Mouse (Mus musculus): Measurements from ENCODE around the gene Usp49. TPM values are rescaled to one million over a fixed set of nuclear protein-coding genes. Genes with fewer than 3 reads are reported as not detected.
A peak's percentile ranks its signal among the peaks of the same experiment; 100 is the strongest.

The Usp49 gene
- polyA plus RNA-seq, 1 experiment from 2014 or later: 3.8 TPM

GRCm38 (mm10) chr17:47688608-47689575, 58.4 kb downstream of the Usp49 start, which contains the start of gene Frs3:
Gene Frs3 (plus strand): TSS chr17:47689030.
- under 1% methylated on average over 34 of the region's 58 CpGs for WGBS
- ATAC-seq (ENCODE audit: low read depth): peak; percentile 66
- Histone ChIP-seq H3K36me3 (ENCODE audit: control insufficient read depth, insufficient read depth, low read length) (peaks cover 23% of the 10 kb centered on the region), H3K4me3 (ENCODE audit: low read depth, low read length) (peak within 1 kb of the TSS; percentile 89), H3K27ac (replicated peaks; ENCODE audit: low read depth, low read length) (peak within 1 kb of the TSS; percentile 87), H3K4me2 (ENCODE audit: low read depth, low read length) (peak within 1 kb of the TSS; percentile 98), H3K9me3 (ENCODE audit: control insufficient read depth, low read length) (no peaks in the 10 kb centered on the region), H3K9ac (ENCODE audit: low read depth, low read length) (peak within 1 kb of the TSS; percentile 92), H3K4me1 (ENCODE audit: control insufficient read depth, insufficient read depth, low read length) (peaks cover 5% of the 10 kb centered on the region; the same call in 1 of the 2 replicates), H3K27me3 (replicated peaks; ENCODE audit: control insufficient read depth, insufficient read depth, low read length) (no peaks in the 10 kb centered on the region)
- peak; percentile 80 for DNase-seq (ENCODE audit: low spot score)

- Histone ChIP-seq H3K36me3 (ENCODE audit: control insufficient read depth, insufficient read depth, low read length) (peaks cover 13% of the 10 kb centered on the region), H3K27me3 (replicated peaks; ENCODE audit: control insufficient read depth, insufficient read depth, low read length) (no peaks in the 10 kb centered on the region), H3K9me3 (ENCODE audit: control insufficient read depth, low read length) (no peaks in the 10 kb centered on the region), H3K27ac (replicated peaks; ENCODE audit: low read depth, low read length) (no peak overlapping the region), H3K4me1 (ENCODE audit: control insufficient read depth, insufficient read depth, low read length) (peaks cover 5% of the 10 kb centered on the region; the same call in 1 of the 2 replicates), H3K9ac (ENCODE audit: low read depth, low read length) (no peak overlapping the region), H3K4me3 (ENCODE audit: low read depth, low read length) (no peak overlapping the region), H3K4me2 (ENCODE audit: low read depth, low read length) (peak overlapping the region; percentile 98)
- no peak for ATAC-seq (ENCODE audit: low read depth)
- WGBS: 81% methylated on average over 5 of the region's 8 CpGs
- no peak for DNase-seq (ENCODE audit: low spot score)
Observed at GRCm38 (mm10) chr17:47689894-47690293, 59.4 kb downstream of the Usp49 start.

- Histone ChIP-seq H3K4me1 (ENCODE audit: control insufficient read depth, insufficient read depth, low read length) (peaks cover 5% of the 10 kb centered on the region; the same call in 1 of the 2 replicates), H3K36me3 (ENCODE audit: control insufficient read depth, insufficient read depth, low read length) (no peaks in the 10 kb centered on the region), H3K9me3 (ENCODE audit: control insufficient read depth, low read length) (no peaks in the 10 kb centered on the region), H3K27ac (replicated peaks; ENCODE audit: low read depth, low read length) (no peak overlapping the region), H3K9ac (ENCODE audit: low read depth, low read length) (no peak overlapping the region), H3K4me2 (ENCODE audit: low read depth, low read length) (no peak overlapping the region), H3K27me3 (replicated peaks; ENCODE audit: control insufficient read depth, insufficient read depth, low read length) (no peaks in the 10 kb centered on the region), H3K4me3 (ENCODE audit: low read depth, low read length) (no peak overlapping the region)
- no peak for ATAC-seq (ENCODE audit: low read depth)
- WGBS: 97% methylated on average over 3 of the region's 3 CpGs
- no peak for DNase-seq (ENCODE audit: low spot score)
Observed at GRCm38 (mm10) chr17:47691650-47692049, 61.2 kb downstream of the Usp49 start.

- Histone ChIP-seq H3K9me3 (ENCODE audit: control insufficient read depth, low read length) (no peaks in the 10 kb centered on the region), H3K27ac (replicated peaks; ENCODE audit: low read depth, low read length) (no peak overlapping the region), H3K9ac (ENCODE audit: low read depth, low read length) (peak overlapping the region; percentile 87), H3K4me1 (ENCODE audit: control insufficient read depth, insufficient read depth, low read length) (no peaks in the 10 kb centered on the region; the same call in 1 of the 2 replicates), H3K4me3 (ENCODE audit: low read depth, low read length) (peak overlapping the region; percentile 85), H3K27me3 (replicated peaks; ENCODE audit: control insufficient read depth, insufficient read depth, low read length) (no peaks in the 10 kb centered on the region), H3K4me2 (ENCODE audit: low read depth, low read length) (peak overlapping the region; percentile 84), H3K36me3 (ENCODE audit: control insufficient read depth, insufficient read depth, low read length) (0 out of 2 replicates have a peak, but pooled peaks cover 4% of the 10 kb centered on the region)
- ATAC-seq (ENCODE audit: low read depth) (no peak), DNase-seq (ENCODE audit: low spot score) (no peak)
- 39% methylated on average over 13 of the region's 13 CpGs for WGBS
Observed at GRCm38 (mm10) chr17:47693671-47694441, 63.4 kb downstream of the Usp49 start.

- no peaks in the 10 kb centered on the region for H3K27me3 ChIP-seq (replicated peaks; ENCODE audit: control insufficient read depth, insufficient read depth, low read length)
- H3K27ac ChIP-seq (replicated peaks; ENCODE audit: low read depth, low read length): peak within 1 kb of the TSS; percentile 63
- 0 out of 2 replicates have a peak, but pooled peaks cover 4% of the 10 kb centered on the region for H3K36me3 ChIP-seq (ENCODE audit: control insufficient read depth, insufficient read depth, low read length)
- H3K9me3 ChIP-seq (ENCODE audit: control insufficient read depth, low read length): no peaks in the 10 kb centered on the region
- ATAC-seq (ENCODE audit: low read depth) (no peak), DNase-seq (ENCODE audit: low spot score) (no peak)
- peak within 1 kb of the TSS; percentile 85 for H3K4me3 ChIP-seq (ENCODE audit: low read depth, low read length)
- WGBS: no CpG with 5 or more reads among the region's 3 CpGs
- H3K4me2 ChIP-seq (ENCODE audit: low read depth, low read length): peak within 1 kb of the TSS; percentile 84
- H3K4me1 ChIP-seq (ENCODE audit: control insufficient read depth, insufficient read depth, low read length): no peaks in the 10 kb centered on the region; the same call in 1 of the 2 replicates
- peak within 1 kb of the TSS; percentile 87 for H3K9ac ChIP-seq (ENCODE audit: low read depth, low read length)
Observed at GRCm38 (mm10) chr17:47694442-47694502, 63.8 kb downstream of the Usp49 start, which contains the start of gene Gm21981. Gene Gm21981 (minus strand): TSS chr17:47694455.

GRCm38 (mm10) chr17:47694503-47695336, 64.2 kb downstream of the Usp49 start, which contains the start of gene Prickle4:
Gene Prickle4 (minus strand): TSS chr17:47694736.
- Histone ChIP-seq H3K4me2 (ENCODE audit: low read depth, low read length) (peak within 1 kb of the TSS; percentile 84), H3K9me3 (ENCODE audit: control insufficient read depth, low read length) (no peaks in the 10 kb centered on the region), H3K4me3 (ENCODE audit: low read depth, low read length) (peak within 1 kb of the TSS; percentile 85), H3K27ac (replicated peaks; ENCODE audit: low read depth, low read length) (peak within 1 kb of the TSS; percentile 63), H3K9ac (ENCODE audit: low read depth, low read length) (peak within 1 kb of the TSS; percentile 87), H3K36me3 (ENCODE audit: control insufficient read depth, insufficient read depth, low read length) (peaks cover 7% of the 10 kb centered on the region; the same call in 1 of the 2 replicates), H3K4me1 (ENCODE audit: control insufficient read depth, insufficient read depth, low read length) (no peaks in the 10 kb centered on the region; the same call in 1 of the 2 replicates), H3K27me3 (replicated peaks; ENCODE audit: control insufficient read depth, insufficient read depth, low read length) (no peaks in the 10 kb centered on the region)
- DNase-seq (ENCODE audit: low spot score) (peak; percentile 96), ATAC-seq (ENCODE audit: low read depth) (peak; percentile 96)
- WGBS: under 1% methylated on average over 30 of the region's 82 CpGs

GRCm38 (mm10) chr17:47695337-47695710, 64.8 kb downstream of the Usp49 start:
- H3K4me2 ChIP-seq (ENCODE audit: low read depth, low read length): peak overlapping the region; percentile 84
- no peaks in the 10 kb centered on the region for H3K27me3 ChIP-seq (replicated peaks; ENCODE audit: control insufficient read depth, insufficient read depth, low read length)
- DNase-seq (ENCODE audit: low spot score) (no peak), ATAC-seq (ENCODE audit: low read depth) (peak; percentile 1; the same call in 1 of the 2 replicates)
- H3K27ac ChIP-seq (replicated peaks; ENCODE audit: low read depth, low read length): peak overlapping the region; percentile 63; the same call in 1 of the 2 replicates
- no peaks in the 10 kb centered on the region; the same call in 1 of the 2 replicates for H3K4me1 ChIP-seq (ENCODE audit: control insufficient read depth, insufficient read depth, low read length)
- peaks cover 11% of the 10 kb centered on the region; the same call in 1 of the 2 replicates for H3K36me3 ChIP-seq (ENCODE audit: control insufficient read depth, insufficient read depth, low read length)
- H3K9me3 ChIP-seq (ENCODE audit: control insufficient read depth, low read length): no peaks in the 10 kb centered on the region
- peak overlapping the region; percentile 85 for H3K4me3 ChIP-seq (ENCODE audit: low read depth, low read length)
- WGBS: under 1% methylated on average over 14 of the region's 23 CpGs
- peak overlapping the region; percentile 87 for H3K9ac ChIP-seq (ENCODE audit: low read depth, low read length)

- no peak overlapping the region for H3K27ac ChIP-seq (replicated peaks; ENCODE audit: low read depth, low read length)
- 89% methylated on average over 10 of the region's 10 CpGs for WGBS
- DNase-seq (ENCODE audit: low spot score): no peak
- H3K9ac ChIP-seq (ENCODE audit: low read depth, low read length): no peak overlapping the region
- no peaks in the 10 kb centered on the region; the same call in 1 of the 2 replicates for H3K4me1 ChIP-seq (ENCODE audit: control insufficient read depth, insufficient read depth, low read length)
- no peak for ATAC-seq (ENCODE audit: low read depth)
- no peaks in the 10 kb centered on the region for H3K9me3 ChIP-seq (ENCODE audit: control insufficient read depth, low read length)
- no peak overlapping the region for H3K4me2 ChIP-seq (ENCODE audit: low read depth, low read length)
- H3K36me3 ChIP-seq (ENCODE audit: control insufficient read depth, insufficient read depth, low read length): peaks cover 39% of the 10 kb centered on the region
- H3K4me3 ChIP-seq (ENCODE audit: low read depth, low read length): no peak overlapping the region
- H3K27me3 ChIP-seq (replicated peaks; ENCODE audit: control insufficient read depth, insufficient read depth, low read length): no peaks in the 10 kb centered on the region
Observed at GRCm38 (mm10) chr17:47698156-47698555, 67.7 kb downstream of the Usp49 start.

Data from embryonic facial prominence, embryonic 14.5 days (tissue).